Mouse (Mus musculus) intestine, embryonic 16.5 days (tissue): Measurements from ENCODE around the gene Dct. TPM values are rescaled to one million over a fixed set of nuclear protein-coding genes. Genes with fewer than 3 reads are reported as not detected.

Source experiments
- ATAC-seq: fragments of 200-750 bp; cut with Nextera tagmentation; 2 replicates; pipeline ENCODE4 v1.8.0; 2017; ENCODE audit warnings: moderate TSS enrichment, moderate library complexity
- H3K27ac ChIP-seq: fragments of 300-500 bp; sonication (generic); 2 replicates; pipeline ENCODE4 v1.5.1; 2014; ENCODE audit warnings: mild to moderate bottlenecking, low read length
- H3K27me3 ChIP-seq: fragments of 300-500 bp; sonication (generic); replicated peaks from 2 replicates; pipeline ENCODE4 v1.6.1; 2014; ENCODE audit warnings: low read length, control low read depth, mixed read lengths; ENCODE audit not compliant: control insufficient read depth, insufficient read depth
- H3K36me3 ChIP-seq: fragments of 300-500 bp; sonication (generic); 2 replicates; pipeline ENCODE4 v1.6.1; 2014; ENCODE audit warnings: low read length, control low read depth; ENCODE audit not compliant: control insufficient read depth, insufficient read depth
- H3K4me1 ChIP-seq: fragments of 300-500 bp; sonication (generic); 2 replicates; pipeline ENCODE4 v1.6.1; 2014; ENCODE audit warnings: low read length, control low read depth, mixed read lengths; ENCODE audit not compliant: control insufficient read depth, insufficient read depth
- H3K4me2 ChIP-seq: fragments of 300-500 bp; sonication (generic); 2 replicates; pipeline ENCODE4 v1.6.1; 2014; ENCODE audit warnings: low read depth, low read length, control low read depth
- H3K4me3 ChIP-seq: fragments of 300-500 bp; sonication (generic); 2 replicates; pipeline ENCODE4 v1.5.1; 2014; ENCODE audit warnings: mild to moderate bottlenecking, low read length
- H3K9ac ChIP-seq: fragments of 300-500 bp; sonication (generic); 2 replicates; pipeline ENCODE4 v1.6.1; 2014; ENCODE audit warnings: low read depth, low read length
- H3K9me3 ChIP-seq: fragments of 300-500 bp; sonication (generic); 2 replicates; pipeline ENCODE4 v1.6.1; 2016; ENCODE audit warnings: low read length, control low read depth; ENCODE audit not compliant: control insufficient read depth
- WGBS: fragments of 180-500 bp; shearing (Covaris S2); extraction: QIAGEN DNeasy Blood & Tissue Kit; methylation state at CpG from one replicate; pipeline ENCODE4 v1.1.7; 2014; 5-methylcytosine and 5-hydroxymethylcytosine counted together
- polyA plus RNA-seq: library from polyadenylated mRNA; unstranded; fragments of >200 nt; fragmentation: Nextera tagmentation; extraction: Ambion mirVana; gene quantifications from 2 replicates; pipeline ENCODE4 v1.2.1, GENCODE M21; 2015

Gene Dct
- 1.8 TPM in 2 replicates for polyA plus RNA-seq

GRCm38 (mm10) chr14:118051975-118052630 is at the start of gene Dct:
Dct (minus strand) TSS chr14:118052244.
- WGBS = 52% methylated on average over 11 of the region's 13 CpGs

GRCm38 (mm10) chr14:118101227-118101990 is 49.4 kb upstream of the Dct start:
- Histone ChIP-seq H3K27ac (no peak overlapping the region), H3K27me3 (no peaks in the 10 kb centered on the region), H3K9me3 (no peaks in the 10 kb centered on the region), H3K4me3 (no peak overlapping the region), H3K9ac (no peak overlapping the region), H3K36me3 (no peaks in the 10 kb centered on the region), H3K4me1 (no peaks in the 10 kb centered on the region), H3K4me2 (no peak overlapping the region)
- no peak for ATAC-seq
- 80% methylated on average over 14 of the region's 14 CpGs for WGBS

More at GRCm38 (mm10) chr14:118051975-118052630, at the start of gene Dct:
- no peaks in the 10 kb centered on the region for H3K9me3 ChIP-seq
- H3K4me2 ChIP-seq = peak within 1 kb of the TSS; percentile 37
- peaks cover 9% of the 10 kb centered on the region for H3K4me1 ChIP-seq
- ATAC-seq = peak; percentile 85
- no peak within 1 kb of the TSS for H3K4me3 ChIP-seq
- H3K27ac ChIP-seq = peak within 1 kb of the TSS; percentile 50; the same call in 1 of the 2 replicates
- H3K27me3 ChIP-seq = no peaks in the 10 kb centered on the region
- H3K9ac ChIP-seq = no peak within 1 kb of the TSS
- no peaks in the 10 kb centered on the region for H3K36me3 ChIP-seq

GRCm38 (mm10) chr14:118098265-118098664 is 46.2 kb upstream of the Dct start:
- Histone ChIP-seq H3K4me3 (no peak overlapping the region), H3K27ac (no peak overlapping the region), H3K9ac (no peak overlapping the region), H3K4me2 (no peak overlapping the region), H3K27me3 (no peaks in the 10 kb centered on the region), H3K4me1 (no peaks in the 10 kb centered on the region), H3K9me3 (no peaks in the 10 kb centered on the region), H3K36me3 (no peaks in the 10 kb centered on the region)
- WGBS = 57% methylated on average over 2 of the region's 2 CpGs
- ATAC-seq = 0 out of 2 replicates have a peak, but pooled peaks have one; percentile 53

GRCm38 (mm10) chr14:118089806-118090392 is 37.9 kb upstream of the Dct start:
- Histone ChIP-seq H3K9ac (peak overlapping the region; percentile 77), H3K36me3 (no peaks in the 10 kb centered on the region), H3K4me1 (0 out of 2 replicates have a peak, but pooled peaks cover 4% of the 10 kb centered on the region), H3K9me3 (no peaks in the 10 kb centered on the region), H3K27ac (peak overlapping the region; percentile 41), H3K27me3 (no peaks in the 10 kb centered on the region), H3K4me3 (peak overlapping the region; percentile 77), H3K4me2 (peak overlapping the region; percentile 62)
- ATAC-seq = peak; percentile 60
- 1% methylated on average over 18 of the region's 18 CpGs for WGBS

- Histone ChIP-seq H3K4me3 (peak overlapping the region; percentile 77), H3K9ac (peak overlapping the region; percentile 77), H3K27me3 (no peaks in the 10 kb centered on the region), H3K4me2 (peak overlapping the region; percentile 62), H3K27ac (peak overlapping the region; percentile 77), H3K4me1 (0 out of 2 replicates have a peak, but pooled peaks cover 4% of the 10 kb centered on the region), H3K36me3 (no peaks in the 10 kb centered on the region), H3K9me3 (no peaks in the 10 kb centered on the region)
- WGBS = under 1% methylated on average over 44 of the region's 44 CpGs
- ATAC-seq = peak; percentile 90
Measured at GRCm38 (mm10) chr14:118089215-118089805, 37.3 kb upstream of the Dct start.

DNA sequence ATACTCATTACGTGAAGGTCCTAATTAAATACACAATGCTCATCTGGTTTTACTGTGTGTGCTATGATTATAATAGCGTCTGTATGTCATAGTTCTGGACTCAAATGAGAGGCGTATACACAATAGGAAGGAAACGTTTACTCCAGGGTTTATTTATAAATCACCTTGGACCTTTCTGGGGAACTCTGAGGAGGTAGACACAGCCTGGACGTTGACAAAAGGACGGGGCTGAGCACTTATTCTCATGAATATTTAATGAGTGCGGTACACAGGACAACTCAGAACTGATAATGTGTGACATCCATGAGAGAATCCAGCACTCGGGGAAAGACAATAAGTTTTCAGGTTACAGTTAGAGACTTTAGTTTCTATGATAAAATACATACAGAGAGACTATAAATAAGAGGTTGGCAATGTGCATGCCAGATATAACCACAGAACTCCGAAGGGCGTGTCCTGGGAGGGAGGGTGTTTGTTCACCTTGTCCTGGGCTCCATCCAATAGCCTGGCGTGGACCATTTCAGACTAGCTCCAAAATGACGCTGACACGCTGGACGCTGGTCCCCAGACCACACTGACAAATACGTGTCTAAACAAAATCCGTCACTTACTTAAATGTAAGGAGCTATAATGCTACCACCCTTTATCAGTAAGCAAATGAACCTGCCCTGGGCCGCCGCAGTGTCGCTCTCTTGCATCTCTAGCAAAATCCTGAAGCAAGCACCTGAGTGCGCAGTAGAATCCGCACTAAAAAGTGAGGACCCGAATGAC is 36.6 kb upstream of the Dct start:
- peak overlapping the region; percentile 77 for H3K9ac ChIP-seq
- no peaks in the 10 kb centered on the region for H3K9me3 ChIP-seq
- H3K4me3 ChIP-seq = peak overlapping the region; percentile 77
- H3K4me1 ChIP-seq = 0 out of 2 replicates have a peak, but pooled peaks cover 4% of the 10 kb centered on the region
- peak; percentile 66 for ATAC-seq
- peak overlapping the region; percentile 77 for H3K27ac ChIP-seq
- H3K27me3 ChIP-seq = no peaks in the 10 kb centered on the region
- H3K36me3 ChIP-seq = no peaks in the 10 kb centered on the region
- H3K4me2 ChIP-seq = peak overlapping the region; percentile 62
- WGBS = 10% methylated on average over 22 of the region's 22 CpGs

DNA sequence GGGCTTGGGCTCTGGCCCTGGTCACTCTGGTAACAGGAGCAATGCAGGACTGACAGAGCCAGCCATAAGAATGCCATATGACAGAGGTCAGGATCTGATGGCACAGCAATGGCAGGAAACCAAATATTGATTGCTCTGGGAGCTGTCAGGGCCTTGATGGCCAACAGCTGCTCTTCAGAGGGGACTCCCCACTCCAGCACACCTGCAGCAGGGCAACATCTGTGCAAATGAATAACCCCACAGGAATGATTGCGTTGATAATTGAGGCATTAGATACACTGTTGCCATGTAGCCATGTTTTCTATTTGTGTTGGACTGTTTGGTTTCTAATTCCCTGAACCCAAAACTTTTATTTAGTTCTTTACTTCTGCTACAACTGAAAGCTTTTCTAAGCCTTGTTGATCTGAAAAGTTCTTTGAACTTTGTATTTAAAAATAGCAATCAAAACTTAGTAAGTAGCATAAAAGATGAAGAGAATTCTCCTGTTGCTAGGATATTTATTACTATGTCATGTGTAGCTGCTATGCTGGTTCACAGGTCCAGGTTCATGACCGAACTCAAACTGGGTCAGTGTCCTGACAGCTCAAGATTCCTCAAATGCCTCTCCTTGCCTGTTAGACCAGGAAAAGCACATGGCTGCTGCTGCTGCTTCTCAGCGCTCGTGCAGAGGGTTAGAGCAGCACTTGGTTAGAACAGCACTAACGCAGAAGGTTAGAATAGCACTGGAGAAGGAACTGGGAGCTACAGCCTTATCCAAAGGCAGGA is 34.4 kb upstream of the Dct start:
- Histone ChIP-seq H3K27me3 (no peaks in the 10 kb centered on the region), H3K36me3 (no peaks in the 10 kb centered on the region), H3K9ac (no peak overlapping the region), H3K4me1 (0 out of 2 replicates have a peak, but pooled peaks cover 4% of the 10 kb centered on the region), H3K4me2 (no peak overlapping the region), H3K9me3 (no peaks in the 10 kb centered on the region), H3K27ac (no peak overlapping the region), H3K4me3 (no peak overlapping the region)
- 52% methylated on average over 5 of the region's 5 CpGs for WGBS
- no peak for ATAC-seq

DNA sequence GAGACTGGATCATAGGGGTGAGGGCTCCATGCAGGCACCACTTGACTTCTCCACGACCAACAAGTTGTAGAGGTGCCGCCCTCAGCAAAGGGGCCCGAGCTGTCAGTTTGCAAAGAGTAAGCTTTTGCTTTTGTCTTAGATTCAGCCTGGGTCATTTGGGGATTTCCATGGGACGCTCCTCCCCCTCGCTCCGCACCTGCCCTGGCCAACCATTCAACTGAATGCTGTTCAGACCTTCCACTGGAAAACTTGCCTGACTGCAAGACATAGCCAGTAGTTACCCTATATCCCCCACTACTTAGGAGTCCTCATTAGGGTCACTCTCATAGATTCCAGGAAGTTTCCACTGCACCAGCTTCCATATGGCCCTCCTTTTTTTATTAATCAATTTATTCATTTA is 31.8 kb upstream of the Dct start:
- H3K9me3 ChIP-seq = no peaks in the 10 kb centered on the region
- H3K4me1 ChIP-seq = 0 out of 2 replicates have a peak, but pooled peaks cover 4% of the 10 kb centered on the region
- no peak overlapping the region for H3K4me3 ChIP-seq
- H3K27ac ChIP-seq = no peak overlapping the region
- whole genome bisulfite sequencing = 91% methylated on average over 6 of the region's 6 CpGs
- no peaks in the 10 kb centered on the region for H3K36me3 ChIP-seq
- no peak for ATAC-seq
- no peaks in the 10 kb centered on the region for H3K27me3 ChIP-seq
- H3K9ac ChIP-seq = no peak overlapping the region
- H3K4me2 ChIP-seq = no peak overlapping the region
